In the genomic region with DNA sequence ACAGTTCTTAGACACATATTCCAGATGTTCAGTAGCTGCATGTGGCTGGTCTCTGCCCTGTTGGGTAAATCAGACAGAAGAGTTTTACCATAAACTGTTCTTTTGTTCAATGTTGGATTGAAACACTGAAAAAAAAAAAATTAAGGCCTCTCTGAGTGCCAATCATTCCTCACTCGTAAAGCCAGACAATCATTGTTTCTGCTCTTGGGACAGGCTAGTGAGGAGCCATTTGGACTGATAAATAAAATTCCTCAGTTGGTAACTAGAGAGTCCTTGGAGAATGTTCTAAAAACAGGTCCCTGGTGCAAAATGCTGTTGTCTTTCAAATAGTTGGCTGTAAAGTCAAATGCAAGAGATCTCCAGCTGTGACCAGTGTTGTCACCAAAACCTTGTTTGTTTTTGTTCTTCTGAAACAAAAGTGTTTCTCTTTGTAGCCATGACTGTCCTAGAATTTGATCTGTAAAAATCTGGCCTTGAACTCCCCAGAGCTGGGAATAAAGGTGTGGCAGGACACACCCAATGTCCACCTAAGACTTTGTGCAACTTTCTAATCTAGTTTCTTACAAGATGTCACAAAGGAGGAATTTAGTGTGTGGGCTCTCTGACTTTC, we compare ENCODE assay signal across 9 mouse cellular contexts.
"Had no signal": no experiment of that assay in that cellular context is flagged by ENCODE, and none has a peak within 500 bp of the region (broad histone marks: within the 10 kb centered on the region; RNA-seq: fewer than 3 reads in every experiment).

No protein-coding gene starts in this region.

- H3K9ac ChIP-seq: kidney, embryonic 15.5 days; liver, embryonic 15.5 days; midbrain, embryonic 15.5 days; neural tube, embryonic 12.5 days had no signal

- H3K27ac ChIP-seq: kidney, embryonic 15.5 days; limb, embryonic 10.5 days; liver, embryonic 15.5 days; midbrain, embryonic 15.5 days; neural tube, embryonic 12.5 days had no signal

- H3K27me3 ChIP-seq: kidney, embryonic 15.5 days; liver, embryonic 15.5 days; midbrain, embryonic 15.5 days; neural tube, embryonic 12.5 days had no signal

- H3K9me3 ChIP-seq: kidney, embryonic 15.5 days; limb, embryonic 10.5 days; liver, embryonic 15.5 days; midbrain, embryonic 15.5 days; neural tube, embryonic 12.5 days had no signal

- DNase-seq: kidney, postnatal 25 days; lung, adult 2 months; lung, postnatal 36 days; thymus, postnatal 4 days had no signal

- H3K4me3 ChIP-seq: kidney, embryonic 15.5 days; limb, embryonic 10.5 days; liver, embryonic 15.5 days; midbrain, embryonic 15.5 days; neural tube, embryonic 12.5 days had no signal

- H3K36me3 ChIP-seq: kidney, embryonic 15.5 days; limb, embryonic 10.5 days; liver, embryonic 15.5 days; midbrain, embryonic 15.5 days; neural tube, embryonic 12.5 days had no signal
